Mouse (Mus musculus) heart, embryonic 16.5 days (tissue): ENCODE measurements around the gene H2al1j. TPM values are rescaled to one million over a fixed set of nuclear protein-coding genes. Genes with fewer than 3 reads are reported as not detected.
"Not testable (repeated sequence)": the region's sequence is repeated elsewhere in the genome, so short reads cannot be mapped to it uniquely, and the experiment has no call there.

Experiments
- ATAC-seq: fragments of 200-750 bp; cut with Nextera tagmentation; replicated peaks from 2 replicates; pipeline ENCODE4 v1.8.0; 2017; ENCODE audit warnings: moderate number of reproducible peaks; ENCODE audit not compliant: insufficient read depth, low FRiP score; ENCODE audit errors: extremely low read depth
- H3K27ac ChIP-seq: fragments of 300-500 bp; sonication (generic); 2 replicates; pipeline ENCODE4 v1.5.1; 2014; ENCODE audit warnings: mild to moderate bottlenecking, low read length, control low read depth, moderate library complexity
- H3K27me3 ChIP-seq: fragments of 300-500 bp; sonication (generic); 2 replicates; pipeline ENCODE4 v1.6.1; 2014; ENCODE audit warnings: low read length, mixed read lengths; ENCODE audit not compliant: control insufficient read depth, insufficient read depth
- H3K36me3 ChIP-seq: fragments of 300-500 bp; sonication (generic); 2 replicates; pipeline ENCODE4 v1.6.1; 2014; ENCODE audit not compliant: control insufficient read depth, insufficient read depth
- H3K4me1 ChIP-seq: fragments of 300-500 bp; sonication (generic); 2 replicates; pipeline ENCODE4 v1.6.1; 2014; ENCODE audit warnings: low read length, mixed read lengths; ENCODE audit not compliant: control insufficient read depth, insufficient read depth
- H3K4me2 ChIP-seq: fragments of 300-500 bp; sonication (generic); 2 replicates; pipeline ENCODE4 v1.6.1; 2014; ENCODE audit warnings: low read depth, mild to moderate bottlenecking, control low read depth, low read length
- H3K4me3 ChIP-seq: fragments of 300-500 bp; sonication (generic); 2 replicates; pipeline ENCODE4 v1.5.1; 2014; ENCODE audit warnings: mild to moderate bottlenecking, control low read depth, low read length
- H3K9ac ChIP-seq: fragments of 300-500 bp; sonication (generic); 2 replicates; pipeline ENCODE4 v1.6.1; 2014; ENCODE audit warnings: low read length, control low read depth
- H3K9me3 ChIP-seq: fragments of 300-500 bp; sonication (generic); replicated peaks from 2 replicates; pipeline ENCODE4 v1.6.1; 2016; ENCODE audit warnings: low read length; ENCODE audit not compliant: control insufficient read depth
- WGBS: fragments of 180-500 bp; shearing (Covaris S2); extraction: QIAGEN DNeasy Blood & Tissue Kit; methylation state at CpG from one replicate; pipeline ENCODE4 v1.1.7; 2014; 5-methylcytosine and 5-hydroxymethylcytosine counted together
- polyA plus RNA-seq: library from polyadenylated mRNA; unstranded; fragments of >200 nt; fragmentation: Nextera tagmentation; extraction: Ambion mirVana; gene quantifications from 2 replicates; pipeline ENCODE4 v1.2.1, GENCODE M21; 2015

The H2al1j gene
- polyA plus RNA-seq, 1 experiment from 2014 or later, result not detected

DNA sequence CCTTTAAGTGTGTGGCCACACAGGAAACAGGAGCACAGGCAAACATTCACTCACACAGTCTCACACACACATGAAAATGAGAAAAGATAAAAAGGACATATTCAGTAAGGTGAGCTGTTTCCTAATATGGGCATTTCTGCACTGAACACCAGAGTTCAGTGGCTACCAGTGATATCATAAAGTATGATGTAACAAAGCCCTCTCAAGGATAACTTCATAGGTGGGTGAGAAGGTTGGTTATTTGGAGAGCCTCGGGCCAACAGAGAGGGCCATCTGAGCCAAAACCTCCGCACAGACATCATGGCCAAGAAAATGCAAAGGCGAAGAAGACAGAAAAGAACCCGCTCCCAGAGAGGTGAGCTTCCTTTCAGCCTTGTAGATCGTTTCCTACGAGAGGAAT lies 12.8 kb upstream of the H2al1j start, which contains the start of gene H2al1f:
Gene H2al1f, plus strand, starts transcription at position 301 of the 400 bp plus-strand sequence.
- H3K9me3 ChIP-seq, H3K9ac ChIP-seq, H3K27me3 ChIP-seq, H3K4me2 ChIP-seq, H3K4me1 ChIP-seq, H3K27ac ChIP-seq, H3K4me3 ChIP-seq, ATAC-seq, H3K36me3 ChIP-seq: not testable (repeated sequence)
- whole genome bisulfite sequencing, result no CpG with 5 or more reads among the region's 6 CpGs

DNA sequence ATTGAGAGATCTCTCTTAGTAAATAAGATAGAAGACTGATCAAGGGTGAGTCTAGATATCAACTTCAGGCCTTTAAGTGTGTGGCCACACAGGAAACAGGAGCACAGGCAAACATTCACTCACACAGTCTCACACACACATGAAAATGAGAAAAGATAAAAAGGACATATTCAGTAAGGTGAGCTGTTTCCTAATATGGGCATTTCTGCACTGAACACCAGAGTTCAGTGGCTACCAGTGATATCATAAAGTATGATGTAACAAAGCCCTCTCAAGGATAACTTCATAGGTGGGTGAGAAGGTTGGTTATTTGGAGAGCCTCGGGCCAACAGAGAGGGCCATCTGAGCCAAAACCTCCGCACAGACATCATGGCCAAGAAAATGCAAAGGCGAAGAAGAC lies 9.7 kb upstream of the H2al1j start, which contains the start of gene H2al1g:
Gene H2al1g, plus strand, starts transcription at position 301 of the 400 bp plus-strand sequence.
- H3K9ac ChIP-seq, H3K4me1 ChIP-seq, H3K27ac ChIP-seq, H3K36me3 ChIP-seq, H3K9me3 ChIP-seq, H3K4me3 ChIP-seq, ATAC-seq, H3K4me2 ChIP-seq, H3K27me3 ChIP-seq: not testable (repeated sequence)
- no CpG with 5 or more reads among the region's 3 CpGs for WGBS

DNA sequence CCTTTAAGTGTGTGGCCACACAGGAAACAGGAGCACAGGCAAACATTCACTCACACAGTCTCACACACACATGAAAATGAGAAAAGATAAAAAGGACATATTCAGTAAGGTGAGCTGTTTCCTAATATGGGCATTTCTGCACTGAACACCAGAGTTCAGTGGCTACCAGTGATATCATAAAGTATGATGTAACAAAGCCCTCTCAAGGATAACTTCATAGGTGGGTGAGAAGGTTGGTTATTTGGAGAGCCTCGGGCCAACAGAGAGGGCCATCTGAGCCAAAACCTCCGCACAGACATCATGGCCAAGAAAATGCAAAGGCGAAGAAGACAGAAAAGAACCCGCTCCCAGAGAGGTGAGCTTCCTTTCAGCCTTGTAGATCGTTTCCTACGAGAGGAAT lies 6.4 kb upstream of the H2al1j start, which contains the start of gene H2al1h:
Gene H2al1h, plus strand, starts transcription at position 301 of the 400 bp plus-strand sequence.
- H3K9ac ChIP-seq, H3K9me3 ChIP-seq: not testable (repeated sequence)

DNA sequence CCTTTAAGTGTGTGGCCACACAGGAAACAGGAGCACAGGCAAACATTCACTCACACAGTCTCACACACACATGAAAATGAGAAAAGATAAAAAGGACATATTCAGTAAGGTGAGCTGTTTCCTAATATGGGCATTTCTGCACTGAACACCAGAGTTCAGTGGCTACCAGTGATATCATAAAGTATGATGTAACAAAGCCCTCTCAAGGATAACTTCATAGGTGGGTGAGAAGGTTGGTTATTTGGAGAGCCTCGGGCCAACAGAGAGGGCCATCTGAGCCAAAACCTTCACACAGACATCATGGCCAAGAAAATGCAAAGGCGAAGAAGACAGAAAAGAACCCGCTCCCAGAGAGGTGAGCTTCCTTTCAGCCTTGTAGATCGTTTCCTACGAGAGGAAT lies 3.3 kb upstream of the H2al1j start, which contains the start of gene H2al1i:
Gene H2al1i, plus strand, starts transcription at position 301 of the 400 bp plus-strand sequence.
- not testable (repeated sequence) for H3K4me2 ChIP-seq, H3K27ac ChIP-seq, H3K4me1 ChIP-seq, H3K4me3 ChIP-seq, H3K9ac ChIP-seq, H3K9me3 ChIP-seq, H3K36me3 ChIP-seq, ATAC-seq, H3K27me3 ChIP-seq
- WGBS, result 73% methylated on average over 2 of the region's 5 CpGs

More for the DNA sequence above, 6.4 kb upstream of the H2al1j start, which contains the start of gene H2al1h:
- H3K27me3 ChIP-seq, H3K36me3 ChIP-seq, H3K4me1 ChIP-seq, H3K4me3 ChIP-seq, ATAC-seq, H3K4me2 ChIP-seq, H3K27ac ChIP-seq: not testable (repeated sequence)
- WGBS, result no CpG with 5 or more reads among the region's 6 CpGs

DNA sequence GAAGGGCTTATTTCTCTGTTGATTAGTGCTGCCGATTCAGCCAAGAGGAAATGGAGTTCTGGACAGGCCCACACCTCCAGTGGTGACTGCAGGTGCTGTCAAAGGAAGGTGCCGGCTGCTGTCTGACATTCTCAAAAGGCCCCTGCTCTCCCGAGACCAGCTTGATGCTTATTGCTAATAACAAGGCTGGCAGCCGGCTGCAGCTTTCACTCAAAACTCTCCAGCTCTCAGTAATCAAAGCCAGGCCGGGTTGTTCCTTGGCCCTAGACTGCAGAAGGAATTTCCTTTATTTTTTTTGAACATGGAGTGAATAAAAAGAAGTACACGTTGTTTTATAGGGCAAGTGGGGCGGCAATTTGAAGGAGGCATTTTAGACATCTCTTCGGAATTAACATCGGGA lies 18.1 kb downstream of the H2al1j start:
- no peak for ATAC-seq

DNA sequence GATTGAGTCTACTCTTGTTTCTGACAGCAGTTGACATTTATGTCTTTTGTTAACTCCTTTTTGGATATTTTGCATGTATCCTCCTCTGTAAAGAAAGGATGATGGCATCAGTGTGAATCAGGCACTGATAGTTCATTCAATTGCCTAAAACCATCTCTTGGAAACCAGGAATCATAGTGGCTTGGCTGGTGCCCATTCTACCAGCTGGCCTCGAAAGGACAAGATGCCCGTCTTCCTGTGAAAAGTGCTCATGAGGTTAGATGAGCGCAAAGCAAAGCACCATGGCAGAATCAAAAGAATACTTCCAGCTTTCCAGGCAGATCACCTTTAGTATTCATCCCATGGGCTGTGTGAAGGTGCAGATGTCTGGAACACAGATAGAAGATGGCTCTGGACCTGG lies 19.1 kb downstream of the H2al1j start:
- Histone ChIP-seq H3K4me2 (no peak overlapping the region), H3K4me1 (no peaks in the 10 kb centered on the region), H3K9me3 (no peaks in the 10 kb centered on the region), H3K27me3 (no peaks in the 10 kb centered on the region), H3K4me3 (no peak overlapping the region), H3K9ac (no peak overlapping the region), H3K36me3 (no peaks in the 10 kb centered on the region), H3K27ac (no peak overlapping the region)
- ATAC-seq, result no peak
- 86% methylated on average over 3 of the region's 3 CpGs for WGBS

More for the DNA sequence above, 18.1 kb downstream of the H2al1j start:
- 63% methylated on average over 9 of the region's 9 CpGs for WGBS
- Histone ChIP-seq H3K9ac (no peak overlapping the region), H3K27me3 (no peaks in the 10 kb centered on the region), H3K27ac (no peak overlapping the region), H3K9me3 (no peaks in the 10 kb centered on the region), H3K4me3 (no peak overlapping the region), H3K36me3 (no peaks in the 10 kb centered on the region), H3K4me2 (no peak overlapping the region), H3K4me1 (no peaks in the 10 kb centered on the region)

DNA sequence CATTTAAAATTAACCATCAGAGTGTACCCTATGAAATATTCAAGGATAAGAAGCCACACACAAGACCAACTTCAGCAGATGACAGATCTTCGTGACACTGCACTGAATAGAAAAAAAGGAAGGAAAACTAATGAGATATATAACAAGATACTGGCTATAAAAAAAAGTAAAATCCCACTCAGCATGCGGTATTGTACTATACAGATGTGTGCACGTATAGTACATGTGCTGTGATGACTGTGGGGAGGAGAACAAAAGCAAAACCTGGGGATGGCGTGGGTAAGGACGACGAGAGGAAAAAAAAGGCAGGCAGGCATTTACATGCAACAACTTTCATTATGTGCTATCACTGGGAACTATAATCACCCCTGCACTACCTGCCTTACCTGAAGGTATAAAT lies 33.2 kb downstream of the H2al1j start:
- Histone ChIP-seq H3K4me3 (no peak overlapping the region), H3K27me3 (peaks cover 6% of the 10 kb centered on the region), H3K4me1 (no peaks in the 10 kb centered on the region), H3K9me3 (no peaks in the 10 kb centered on the region), H3K9ac (no peak overlapping the region), H3K4me2 (no peak overlapping the region), H3K27ac (no peak overlapping the region), H3K36me3 (no peaks in the 10 kb centered on the region)
- no peak for ATAC-seq
- 75% methylated on average over 6 of the region's 6 CpGs for WGBS

DNA sequence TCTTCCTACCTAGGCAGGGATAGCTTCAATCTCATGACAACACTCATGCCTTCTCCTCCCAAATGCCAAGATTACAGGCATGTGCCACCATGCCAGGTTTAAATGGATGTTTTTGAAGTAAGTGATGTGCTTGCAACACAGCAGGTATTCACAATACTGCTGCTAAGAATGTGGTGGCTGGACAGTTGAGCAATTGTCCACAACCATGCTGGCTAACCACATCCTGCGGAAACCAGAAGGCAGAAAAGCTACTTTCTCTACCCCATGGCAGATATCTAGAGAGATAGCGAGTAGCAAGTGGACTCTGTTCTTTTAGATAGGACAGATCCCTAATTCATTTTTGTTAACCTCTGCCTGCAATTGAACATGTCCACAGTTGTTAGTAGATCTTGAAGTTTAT lies 33.6 kb downstream of the H2al1j start:
- no peaks in the 10 kb centered on the region for H3K9me3 ChIP-seq
- no peaks in the 10 kb centered on the region for H3K4me1 ChIP-seq
- no peaks in the 10 kb centered on the region for H3K36me3 ChIP-seq
- no peak overlapping the region for H3K4me2 ChIP-seq
- WGBS, result 79% methylated on average over 2 of the region's 2 CpGs
- no peak for ATAC-seq
- H3K27ac ChIP-seq, result no peak overlapping the region
- H3K4me3 ChIP-seq, result no peak overlapping the region
- no peak overlapping the region for H3K9ac ChIP-seq
- H3K27me3 ChIP-seq, result peaks cover 6% of the 10 kb centered on the region

DNA sequence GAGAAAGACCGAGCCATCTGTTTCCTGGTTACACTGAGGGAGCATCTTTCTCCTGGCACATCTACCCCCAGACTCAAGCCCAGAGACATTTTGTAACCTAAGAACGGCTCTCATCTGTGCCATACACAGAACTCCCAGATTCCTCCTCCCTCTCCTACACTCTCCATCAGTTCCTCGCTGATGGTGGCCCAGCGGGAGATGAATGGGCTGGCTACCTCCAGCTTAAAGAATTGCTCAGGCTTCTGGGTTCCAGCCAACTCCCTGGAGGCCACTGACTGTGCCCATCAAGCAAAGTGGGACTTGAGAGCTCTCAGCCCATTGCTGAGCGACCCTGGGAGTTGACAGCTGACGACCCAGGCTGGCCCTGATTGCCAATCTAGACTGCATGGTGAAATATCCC lies 36.3 kb downstream of the H2al1j start:
- Histone ChIP-seq H3K27ac (no peak overlapping the region), H3K4me1 (no peaks in the 10 kb centered on the region), H3K27me3 (peaks cover 6% of the 10 kb centered on the region), H3K9me3 (no peaks in the 10 kb centered on the region), H3K9ac (no peak overlapping the region), H3K4me2 (no peak overlapping the region), H3K36me3 (no peaks in the 10 kb centered on the region), H3K4me3 (no peak overlapping the region)
- ATAC-seq, result no peak
- 64% methylated on average over 6 of the region's 6 CpGs for WGBS
